Mouse (Mus musculus) stomach, embryonic 14.5 days (tissue): ENCODE measurements around the gene Klhl2. TPM values are rescaled to one million over a fixed set of nuclear protein-coding genes. Genes with fewer than 3 reads are reported as not detected.

Experiments
- ATAC-seq: fragments of 200-750 bp; cut with Nextera tagmentation; 2 replicates; pipeline ENCODE4 v1.8.0; 2017; ENCODE audit warnings: low read depth, moderate TSS enrichment; ENCODE audit not compliant: insufficient number of reproducible peaks, insufficient read depth, low FRiP score
- H3K27ac ChIP-seq: fragments of 300-500 bp; sonication (generic); 2 replicates; pipeline ENCODE4 v1.5.1; 2014; ENCODE audit warnings: mild to moderate bottlenecking, low read length, moderate library complexity, mixed read lengths
- H3K27me3 ChIP-seq: fragments of 300-500 bp; sonication (generic); 2 replicates; pipeline ENCODE4 v1.6.1; 2014; ENCODE audit warnings: low read length, control low read depth, mixed read lengths; ENCODE audit not compliant: control insufficient read depth, insufficient read depth
- H3K36me3 ChIP-seq: fragments of 300-500 bp; sonication (generic); 2 replicates; pipeline ENCODE4 v1.6.1; 2014; ENCODE audit warnings: mild to moderate bottlenecking, control low read depth, low read length, moderate library complexity, mixed read lengths; ENCODE audit not compliant: control insufficient read depth, insufficient read depth
- H3K4me1 ChIP-seq: fragments of 300-500 bp; sonication (generic); 2 replicates; pipeline ENCODE4 v1.6.1; 2014; ENCODE audit warnings: low read length, control low read depth, mixed read lengths; ENCODE audit not compliant: control insufficient read depth, insufficient read depth
- H3K4me2 ChIP-seq: fragments of 300-500 bp; sonication (generic); replicated peaks from 2 replicates; pipeline ENCODE4 v1.6.1; 2014; ENCODE audit warnings: low read depth, low read length, control low read depth
- H3K4me3 ChIP-seq: fragments of 300-500 bp; sonication (generic); 2 replicates; pipeline ENCODE4 v1.5.1; 2014; ENCODE audit warnings: low read depth, low read length, control low read depth
- H3K9ac ChIP-seq: fragments of 300-500 bp; sonication (generic); replicated peaks from 2 replicates; pipeline ENCODE4 v1.6.1; 2014; ENCODE audit warnings: low read depth, mild to moderate bottlenecking, control low read depth, low read length, moderate library complexity, mixed read lengths
- H3K9me3 ChIP-seq: fragments of 300-500 bp; sonication (generic); 2 replicates; pipeline ENCODE4 v1.6.1; 2016; ENCODE audit warnings: low read depth, low read length, control low read depth; ENCODE audit not compliant: control insufficient read depth
- WGBS: fragments of 180-500 bp; shearing (Covaris S2); extraction: QIAGEN DNeasy Blood & Tissue Kit; methylation state at CpG from one replicate; pipeline ENCODE4 v1.1.7; 2014; 5-methylcytosine and 5-hydroxymethylcytosine counted together
- polyA plus RNA-seq: library from polyadenylated mRNA; unstranded; fragments of >200 nt; fragmentation: Nextera tagmentation; extraction: Ambion mirVana; gene quantifications from 2 replicates; pipeline ENCODE4 v1.2.1, GENCODE M21; 2014

Gene Klhl2
- polyA plus RNA-seq, 1 experiment from 2014 or later = 8.1 TPM

DNA sequence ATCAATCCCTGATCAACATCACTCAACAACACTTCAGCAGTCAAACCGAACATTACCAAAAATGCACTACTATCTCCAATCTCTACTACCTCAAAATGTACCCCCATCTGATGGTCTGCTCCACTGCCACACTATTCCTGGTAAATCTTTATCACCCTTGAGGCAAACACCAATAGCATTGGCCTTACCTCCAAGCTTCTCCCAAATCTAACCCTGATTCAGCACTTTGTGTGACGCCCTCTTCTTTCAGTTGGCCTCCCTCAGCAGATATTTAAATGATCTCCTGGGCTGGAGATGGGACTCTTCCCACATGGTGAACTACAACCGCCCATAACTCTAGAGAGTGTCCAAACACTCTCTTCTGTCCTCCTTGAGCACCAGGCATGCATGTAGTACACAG, 51.3 kb downstream of the Klhl2 start:
- Histone ChIP-seq H3K36me3 (no peaks in the 10 kb centered on the region), H3K4me2 (no peak overlapping the region), H3K9me3 (no peaks in the 10 kb centered on the region), H3K9ac (no peak overlapping the region), H3K4me3 (no peak overlapping the region), H3K27ac (no peak overlapping the region), H3K4me1 (0 out of 2 replicates have a peak, but pooled peaks cover 2% of the 10 kb centered on the region), H3K27me3 (no peaks in the 10 kb centered on the region)
- no peak for ATAC-seq
- 80% methylated on average over 3 of the region's 3 CpGs for WGBS

DNA sequence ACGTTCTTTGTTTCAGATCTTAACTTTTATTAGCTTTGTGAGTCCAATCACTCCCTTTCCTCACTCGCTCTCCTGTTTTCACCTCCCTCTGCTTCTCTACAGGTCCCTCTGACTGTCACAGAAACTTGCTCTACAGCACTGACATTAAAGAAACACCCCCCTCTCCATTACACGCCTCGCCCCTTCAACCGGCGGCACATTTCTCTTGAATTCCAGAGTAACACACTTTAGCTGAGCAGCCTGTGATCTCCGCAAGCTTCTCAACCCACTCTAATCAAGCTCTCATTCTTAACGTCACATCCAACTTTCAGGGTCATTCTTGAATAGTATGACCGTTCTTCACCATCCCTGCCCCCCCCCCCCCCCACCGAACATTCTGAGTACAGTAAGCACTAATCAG, 52.1 kb downstream of the Klhl2 start:
- no peak overlapping the region for H3K9ac ChIP-seq
- no peaks in the 10 kb centered on the region for H3K9me3 ChIP-seq
- no peak overlapping the region for H3K4me2 ChIP-seq
- WGBS = 66% methylated on average over 10 of the region's 10 CpGs
- 0 out of 2 replicates have a peak, but pooled peaks cover 2% of the 10 kb centered on the region for H3K4me1 ChIP-seq
- H3K27me3 ChIP-seq = no peaks in the 10 kb centered on the region
- H3K36me3 ChIP-seq = no peaks in the 10 kb centered on the region
- H3K27ac ChIP-seq = no peak overlapping the region
- H3K4me3 ChIP-seq = no peak overlapping the region
- no peak for ATAC-seq

DNA sequence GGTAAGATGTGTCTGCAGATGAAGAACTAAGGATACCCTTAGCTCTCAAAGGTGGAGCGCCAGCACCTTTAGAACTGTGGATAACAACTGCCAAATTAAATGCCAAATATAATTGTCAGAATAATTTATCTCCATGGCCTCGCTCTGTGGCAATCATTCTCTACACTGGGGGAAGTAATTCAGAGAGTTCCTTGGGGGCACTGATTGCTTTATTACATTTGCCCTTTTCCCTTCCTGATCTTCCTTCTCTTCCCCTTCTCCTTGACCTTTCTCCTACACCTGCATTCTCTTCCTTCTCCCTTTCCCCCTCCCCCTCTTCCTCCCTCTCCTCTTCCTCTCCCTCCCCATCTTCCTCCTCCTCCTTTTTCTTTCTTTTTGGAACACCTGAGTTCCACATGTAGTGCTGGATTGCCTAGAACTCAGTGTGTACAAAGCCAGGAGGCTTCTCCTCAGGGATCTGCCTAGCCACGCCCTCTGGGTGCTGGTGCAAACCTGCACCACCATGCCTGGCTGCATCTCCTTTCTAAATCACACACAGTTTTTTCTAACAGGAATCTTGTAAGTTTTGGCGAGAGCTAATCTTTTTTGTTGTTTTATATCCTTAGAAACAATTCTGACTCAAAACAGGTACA, 58.5 kb downstream of the Klhl2 start:
- Histone ChIP-seq H3K36me3 (no peaks in the 10 kb centered on the region), H3K4me3 (no peak overlapping the region), H3K9me3 (no peaks in the 10 kb centered on the region), H3K27ac (no peak overlapping the region), H3K27me3 (no peaks in the 10 kb centered on the region), H3K9ac (no peak overlapping the region), H3K4me1 (peaks cover 4% of the 10 kb centered on the region; the same call in 1 of the 2 replicates), H3K4me2 (no peak overlapping the region)
- WGBS = 84% methylated on average over 4 of the region's 4 CpGs
- no peak for ATAC-seq

DNA sequence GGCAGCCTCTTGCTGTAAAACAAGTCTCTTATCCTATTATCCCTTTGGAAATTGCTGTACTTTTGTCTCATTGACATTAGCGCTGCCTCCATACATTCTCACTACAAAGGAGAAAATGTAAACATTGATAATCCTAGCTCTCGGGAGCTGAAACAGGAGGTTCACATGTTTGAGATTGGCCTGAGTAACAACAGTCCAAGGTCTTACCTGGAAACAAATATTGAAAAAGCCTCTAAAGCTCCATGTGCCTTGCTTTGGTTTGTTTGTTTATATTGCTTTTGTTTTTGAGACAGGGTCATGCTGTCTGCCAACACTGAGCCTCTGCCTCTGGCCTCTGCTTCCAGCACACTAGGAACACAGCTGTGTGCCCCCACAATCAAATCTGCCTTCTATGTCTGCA, 59.4 kb downstream of the Klhl2 start:
- H3K27ac ChIP-seq = no peak overlapping the region

DNA sequence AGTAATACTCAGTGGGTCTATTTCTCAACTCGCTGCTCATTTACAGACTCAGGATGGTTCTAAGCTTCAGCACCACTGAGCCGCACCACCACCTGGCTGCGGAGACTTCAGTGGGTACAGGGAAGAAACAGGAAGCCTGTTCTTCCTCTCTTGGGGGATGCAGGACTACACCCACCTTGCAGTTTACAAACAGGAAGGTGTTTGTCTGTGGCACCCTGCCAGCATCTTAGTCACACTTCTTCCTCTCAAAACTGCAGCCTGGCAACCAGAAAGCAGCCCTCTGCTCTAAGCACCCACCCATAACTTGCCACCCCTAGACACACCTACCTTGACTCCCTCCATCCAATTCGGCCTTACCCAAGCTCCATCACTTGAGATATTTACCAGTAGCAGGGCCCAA, 61.1 kb downstream of the Klhl2 start:
- Histone ChIP-seq H3K27ac (no peak overlapping the region), H3K36me3 (no peaks in the 10 kb centered on the region), H3K4me1 (peaks cover 4% of the 10 kb centered on the region; the same call in 1 of the 2 replicates), H3K9ac (no peak overlapping the region), H3K4me2 (no peak overlapping the region), H3K4me3 (no peak overlapping the region), H3K27me3 (no peaks in the 10 kb centered on the region), H3K9me3 (no peaks in the 10 kb centered on the region)
- 89% methylated on average over 4 of the region's 4 CpGs for WGBS
- no peak for ATAC-seq

More for the DNA sequence above, 59.4 kb downstream of the Klhl2 start:
- no peaks in the 10 kb centered on the region for H3K27me3 ChIP-seq
- no peak for ATAC-seq
- no peak overlapping the region for H3K4me3 ChIP-seq
- no peaks in the 10 kb centered on the region for H3K36me3 ChIP-seq
- H3K9ac ChIP-seq = no peak overlapping the region
- WGBS = 39% methylated on average over 2 of the region's 2 CpGs
- H3K4me1 ChIP-seq = peaks cover 4% of the 10 kb centered on the region; the same call in 1 of the 2 replicates
- H3K4me2 ChIP-seq = no peak overlapping the region
- no peaks in the 10 kb centered on the region for H3K9me3 ChIP-seq

DNA sequence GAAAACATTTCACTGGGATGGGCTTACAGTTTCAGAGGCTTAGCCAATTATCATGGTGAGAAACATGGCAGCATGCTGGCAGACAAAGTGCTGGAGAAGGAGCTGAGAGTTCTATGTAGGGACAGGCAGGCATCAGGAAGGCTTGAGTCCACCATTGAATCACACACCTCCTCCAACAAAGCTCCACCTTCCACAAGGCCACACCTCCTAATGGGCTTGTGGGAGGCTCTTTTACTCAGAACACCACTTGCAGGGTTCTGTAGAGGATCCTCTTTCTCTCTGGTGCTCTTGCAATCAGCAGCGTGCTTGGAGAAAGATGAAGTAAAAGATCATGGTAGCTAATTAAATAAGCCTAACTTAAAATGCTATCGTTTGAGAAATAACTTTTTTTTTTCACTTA, 63.0 kb downstream of the Klhl2 start:
- Histone ChIP-seq H3K9ac (no peak overlapping the region), H3K27me3 (no peaks in the 10 kb centered on the region), H3K4me3 (no peak overlapping the region), H3K36me3 (no peaks in the 10 kb centered on the region), H3K4me1 (peaks cover 4% of the 10 kb centered on the region; the same call in 1 of the 2 replicates), H3K4me2 (no peak overlapping the region), H3K27ac (no peak overlapping the region), H3K9me3 (no peaks in the 10 kb centered on the region)
- 89% methylated on average over 2 of the region's 2 CpGs for WGBS
- ATAC-seq = no peak

DNA sequence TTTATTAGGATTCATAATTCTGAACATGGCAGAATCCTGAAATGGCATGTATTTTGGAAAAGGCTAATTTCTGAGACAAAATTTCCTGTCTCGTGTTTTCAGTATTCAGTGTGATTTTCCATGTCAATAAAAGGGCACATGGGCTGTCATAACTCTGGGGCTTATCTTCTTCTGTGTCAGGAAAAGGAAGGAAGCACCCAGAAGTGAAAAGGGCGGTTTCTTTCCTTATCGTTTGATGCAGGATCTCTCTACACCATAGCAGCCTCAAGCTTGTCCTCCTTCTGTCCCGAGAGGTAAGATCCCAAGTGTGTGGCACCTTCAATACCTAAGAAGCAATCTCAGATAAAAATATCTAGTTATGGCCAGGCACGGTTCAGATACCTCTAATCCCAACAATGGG, 65.6 kb downstream of the Klhl2 start:
- 88% methylated on average over 5 of the region's 5 CpGs for WGBS
- H3K27ac ChIP-seq = no peak overlapping the region

DNA sequence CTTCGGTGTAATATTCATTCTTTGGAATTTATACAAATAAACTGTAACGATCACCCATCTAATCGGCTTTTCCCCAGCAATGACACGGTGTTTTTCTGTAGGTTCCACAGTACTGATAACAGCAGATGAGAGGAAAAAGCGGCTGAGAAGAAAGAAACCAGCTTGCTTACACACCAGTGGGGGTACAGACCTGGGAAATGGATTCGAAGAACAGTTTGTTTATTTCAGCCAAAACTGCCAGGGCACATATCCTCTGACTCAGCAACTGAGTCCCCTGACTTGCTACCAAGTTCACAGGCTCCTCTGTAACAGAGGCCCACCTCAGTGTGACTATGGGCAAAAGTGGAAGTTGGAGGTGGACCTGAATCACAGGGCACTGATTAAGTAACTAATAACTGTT, 67.9 kb downstream of the Klhl2 start:
- H3K27ac ChIP-seq = no peak overlapping the region
- no peaks in the 10 kb centered on the region for H3K4me1 ChIP-seq
- 71% methylated on average over 6 of the region's 6 CpGs for WGBS
- H3K4me3 ChIP-seq = no peak overlapping the region
- H3K9ac ChIP-seq = no peak overlapping the region
- no peak for ATAC-seq
- H3K27me3 ChIP-seq = no peaks in the 10 kb centered on the region
- H3K36me3 ChIP-seq = no peaks in the 10 kb centered on the region
- no peaks in the 10 kb centered on the region for H3K9me3 ChIP-seq
- no peak overlapping the region for H3K4me2 ChIP-seq

More for the DNA sequence above, 65.6 kb downstream of the Klhl2 start:
- H3K4me2 ChIP-seq = no peak overlapping the region
- H3K9ac ChIP-seq = no peak overlapping the region
- H3K4me3 ChIP-seq = no peak overlapping the region
- H3K9me3 ChIP-seq = no peaks in the 10 kb centered on the region
- ATAC-seq = no peak
- no peaks in the 10 kb centered on the region for H3K36me3 ChIP-seq
- H3K27me3 ChIP-seq = no peaks in the 10 kb centered on the region
- H3K4me1 ChIP-seq = no peaks in the 10 kb centered on the region

DNA sequence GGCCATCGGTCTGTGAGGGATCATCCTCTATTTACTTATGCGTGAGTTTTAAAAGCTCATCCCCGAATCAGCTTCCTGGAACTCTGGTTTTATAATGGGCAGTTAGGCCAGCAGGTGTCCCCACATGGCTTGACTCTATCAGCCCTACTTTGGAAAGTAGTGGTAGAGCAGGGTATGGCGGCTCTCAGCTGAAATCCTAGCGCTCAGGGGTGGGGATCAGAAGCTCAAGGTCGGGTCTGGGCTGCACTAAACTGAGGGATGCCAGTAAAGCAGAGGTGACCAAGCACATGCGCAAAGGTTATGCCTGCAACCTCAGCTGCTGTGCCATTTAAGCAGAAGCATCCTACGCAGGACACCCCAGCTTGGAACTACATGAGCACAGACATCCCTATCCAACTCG, 71.9 kb downstream of the Klhl2 start:
- Histone ChIP-seq H3K27ac (no peak overlapping the region), H3K4me1 (no peaks in the 10 kb centered on the region), H3K4me3 (no peak overlapping the region), H3K36me3 (no peaks in the 10 kb centered on the region), H3K4me2 (no peak overlapping the region), H3K9me3 (no peaks in the 10 kb centered on the region), H3K9ac (no peak overlapping the region), H3K27me3 (no peaks in the 10 kb centered on the region)
- no peak for ATAC-seq
- WGBS = 72% methylated on average over 9 of the region's 9 CpGs
